Mouse (Mus musculus): ENCODE results near the gene Nckap5l. TPM values are rescaled to one million over a fixed set of nuclear protein-coding genes. Genes with fewer than 3 reads are reported as not detected.
"Not testable (repeated sequence)": the region's sequence is repeated elsewhere in the genome, so short reads cannot be mapped to it uniquely, and the experiment has no call there.

The Nckap5l gene
- total RNA-seq, 2 experiments from 2014 or later = 19.8 to 34.0 TPM

- DNase-seq = peak; percentile 76
Measured at GRCm38 (mm10) chr15:99393386-99394252, 63.9 kb downstream of the Nckap5l start.

- DNase-seq = peak; percentile 99
Measured at GRCm38 (mm10) chr15:99392486-99393385, 64.8 kb downstream of the Nckap5l start, which contains the start of gene Tmbim6. TSS of gene Tmbim6 (plus strand) at chr15:99392882.

- DNase-seq = peak; percentile 64
Measured at GRCm38 (mm10) chr15:99391975-99392374, 65.6 kb downstream of the Nckap5l start.

GRCm38 (mm10) chr15:99390472-99391401, 66.8 kb downstream of the Nckap5l start:
- DNase-seq = no peak

- no peak for DNase-seq
Measured at GRCm38 (mm10) chr15:99387976-99388375, 69.6 kb downstream of the Nckap5l start.

GRCm38 (mm10) chr15:99386796-99387195, 70.8 kb downstream of the Nckap5l start:
- no peak for DNase-seq

- not testable (repeated sequence) for DNase-seq
Measured at GRCm38 (mm10) chr15:99386110-99386509, 71.4 kb downstream of the Nckap5l start.

- no peak for DNase-seq
Measured at GRCm38 (mm10) chr15:99384071-99384470, 73.5 kb downstream of the Nckap5l start.

GRCm38 (mm10) chr15:99382893-99383292, 74.7 kb downstream of the Nckap5l start:
- no peak for DNase-seq

- DNase-seq = no peak
Measured at GRCm38 (mm10) chr15:99376240-99376639, 81.3 kb downstream of the Nckap5l start.

GRCm38 (mm10) chr15:99375581-99375980, 82.0 kb downstream of the Nckap5l start:
- no peak for DNase-seq

- no peak for DNase-seq
Measured at GRCm38 (mm10) chr15:99375036-99375435, 82.5 kb downstream of the Nckap5l start.

GRCm38 (mm10) chr15:99372761-99373160, 84.8 kb downstream of the Nckap5l start:
- peak; percentile 67 for DNase-seq

Other genes with a start within 250 kb of the Nckap5l start
- 1 to 10 TPM; 1.6 to 1.8 TPM for gene Kcnh3, start 232.9 kb downstream of the Nckap5l start, total RNA-seq (2021)
- gene Mcrs1, start 205.8 kb downstream of the Nckap5l start, total RNA-seq (2021) = 10 to 100 TPM; 40.5 to 59.5 TPM
- gene Prpf40b, start 162.7 kb downstream of the Nckap5l start, total RNA-seq (2021) = 10 to 100 TPM; 40.4 to 57.2 TPM
- 1 to 10 TPM; 1.5 to 1.9 TPM for gene Fam186b, start 161.9 kb downstream of the Nckap5l start, total RNA-seq (2021)
- 10 to 100 TPM; 27.6 to 31.7 TPM for gene Fmnl3, start 87.3 kb downstream of the Nckap5l start, total RNA-seq (2021)
- gene Tmbim6, start 64.9 kb downstream of the Nckap5l start, total RNA-seq (2021) = 100 to 1,000 TPM; 581 to 642 TPM
- 1 to 10 TPM; 6.0 to 6.5 TPM for gene Bcdin3d, start 17.0 kb upstream of the Nckap5l start, total RNA-seq (2021)
- 10 to 100 TPM; 10.5 to 13.7 TPM for gene Faim2, start 70.4 kb upstream of the Nckap5l start, total RNA-seq (2021)
- gene Aqp2, start 121.3 kb upstream of the Nckap5l start, total RNA-seq (2021) = 1 to 10 TPM in 1 of 2 experiments, under 1 TPM in 1; 0.33 to 1.4 TPM
- 1 to 10 TPM in 1 of 2 experiments, under 1 TPM in 1; 0.61 to 1.6 TPM for gene Aqp5, start 133.0 kb upstream of the Nckap5l start, total RNA-seq (2021)
- not detected for gene Aqp6, start 143.7 kb upstream of the Nckap5l start, total RNA-seq (2021)
- gene Racgap1, start 193.9 kb upstream of the Nckap5l start, total RNA-seq (2021) = 10 to 100 TPM; 32.1 TPM
- gene Asic1, start 212.6 kb upstream of the Nckap5l start, total RNA-seq (2021) = 1 to 10 TPM in 1 of 2 experiments, under 1 TPM in 1; 0.75 to 1.5 TPM
- 10 to 100 TPM; 47.1 to 49.6 TPM for gene Smarcd1, start 244.4 kb upstream of the Nckap5l start, total RNA-seq (2021)
- gene Gm17349, start 247.7 kb upstream of the Nckap5l start, total RNA-seq (2021) = 10 to 100 TPM; 10.9 to 24.6 TPM

Measured in adrenal gland, postnatal 10 days (tissue).